Mouse (Mus musculus): ENCODE measurements around the gene Sfxn5. TPM values are rescaled to one million over a fixed set of nuclear protein-coding genes. Genes with fewer than 3 reads are reported as not detected.

Gene Sfxn5
- polyA plus RNA-seq, 1 experiment = 3.5 TPM

DNA sequence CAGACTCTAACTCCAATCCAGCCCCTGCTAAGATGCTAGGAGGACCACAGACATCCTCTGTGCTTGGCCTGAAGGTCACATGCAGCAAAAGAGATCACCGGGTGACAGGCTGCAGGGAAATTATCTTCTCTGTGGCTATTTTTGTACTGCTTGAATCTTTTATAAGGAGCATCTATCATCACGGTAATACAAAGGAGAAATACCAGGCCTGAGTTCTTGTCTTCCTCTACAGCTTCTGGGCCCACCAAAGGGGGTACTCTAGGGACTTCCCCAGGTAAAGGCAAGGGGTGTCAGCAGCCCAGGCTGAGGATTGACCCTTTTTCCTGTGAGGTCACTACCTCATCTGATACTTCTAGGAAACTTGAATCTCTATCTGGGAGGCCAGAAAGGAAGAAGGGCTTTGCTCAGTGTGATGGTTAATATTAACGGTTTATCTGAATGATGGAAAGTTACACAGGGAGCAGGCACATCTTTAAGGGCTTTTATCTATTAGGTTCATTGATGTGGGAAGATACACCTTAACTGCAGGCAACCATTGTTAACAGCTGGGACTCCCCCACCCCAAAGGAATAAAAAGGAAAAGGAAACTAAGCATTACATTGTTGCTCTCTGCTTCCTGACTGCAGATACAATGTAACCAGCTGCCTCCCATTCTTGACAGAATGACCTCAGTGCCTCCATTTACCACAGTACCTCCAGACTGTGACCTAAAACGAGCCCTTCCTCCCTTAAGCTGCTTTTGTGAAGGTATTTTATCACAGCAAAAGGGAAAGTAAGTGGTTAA, 23.7 kb upstream of the Sfxn5 start:
- Histone ChIP-seq H3K27me3 (ENCODE audit: control insufficient read depth, insufficient read depth, low read length) (no peaks in the 10 kb centered on the region), H3K4me1 (ENCODE audit: control insufficient read depth, insufficient read depth, insufficient read length) (no peaks in the 10 kb centered on the region; the same call in 1 of the 2 replicates), H3K36me3 (ENCODE audit: control insufficient read depth, insufficient read depth, low read length) (no peaks in the 10 kb centered on the region), H3K4me3 (ENCODE audit: extremely low read depth, insufficient read depth, insufficient read length) (no peak overlapping the region), H3K27ac (ENCODE audit: insufficient read depth, low read length) (no peak overlapping the region)
- whole genome bisulfite sequencing = 58% methylated on average over 4 of the region's 4 CpGs
- TF ChIP-seq POLR2A (IDR thresholded peaks at IDR 0.05; ENCODE audit: low read depth, low read length) (no peak), CTCF (IDR thresholded peaks at IDR 0.05; ENCODE audit: extremely low read depth, insufficient read depth, insufficient read length, insufficient replicate concordance) (no peak)
- no peak for DNase-seq (ENCODE audit: low read depth in 1 of 2, low spot score in 2 of 2)

- no peak for DNase-seq (ENCODE audit: low read depth in 1 of 2, low spot score in 2 of 2)
- WGBS = 99% methylated on average over 2 of the region's 2 CpGs
- TF ChIP-seq POLR2A (IDR thresholded peaks at IDR 0.05; ENCODE audit: low read depth, low read length) = no peak
- TF ChIP-seq CTCF (IDR thresholded peaks at IDR 0.05; ENCODE audit: extremely low read depth, insufficient read depth, insufficient read length, insufficient replicate concordance) = no peak
- Histone ChIP-seq H3K27ac (ENCODE audit: insufficient read depth, low read length) (no peak overlapping the region), H3K4me1 (ENCODE audit: control insufficient read depth, insufficient read depth, insufficient read length) (no peaks in the 10 kb centered on the region), H3K4me3 (ENCODE audit: extremely low read depth, insufficient read depth, insufficient read length) (no peak overlapping the region), H3K27me3 (ENCODE audit: control insufficient read depth, insufficient read depth, low read length) (no peaks in the 10 kb centered on the region), H3K36me3 (ENCODE audit: control insufficient read depth, insufficient read depth, low read length) (no peaks in the 10 kb centered on the region)
Observed at GRCm38 (mm10) chr6:85355753-85356152, 22.5 kb upstream of the Sfxn5 start.

- no peak for TF ChIP-seq CTCF (IDR thresholded peaks at IDR 0.05; ENCODE audit: extremely low read depth, insufficient read depth, insufficient read length, insufficient replicate concordance)
- TF ChIP-seq POLR2A (IDR thresholded peaks at IDR 0.05; ENCODE audit: low read depth, low read length) = no peak
- H3K36me3 ChIP-seq (ENCODE audit: control insufficient read depth, insufficient read depth, low read length) = no peaks in the 10 kb centered on the region
- H3K27me3 ChIP-seq (ENCODE audit: control insufficient read depth, insufficient read depth, low read length) = no peaks in the 10 kb centered on the region
- H3K4me3 ChIP-seq (ENCODE audit: extremely low read depth, insufficient read depth, insufficient read length) = no peak overlapping the region
- H3K27ac ChIP-seq (ENCODE audit: insufficient read depth, low read length) = no peak overlapping the region
- no peak for DNase-seq (ENCODE audit: low read depth in 1 of 2, low spot score in 2 of 2)
- H3K4me1 ChIP-seq (ENCODE audit: control insufficient read depth, insufficient read depth, insufficient read length) = no peaks in the 10 kb centered on the region
- WGBS = 91% methylated on average over 6 of the region's 6 CpGs
Observed at GRCm38 (mm10) chr6:85354709-85355108, 21.5 kb upstream of the Sfxn5 start.

GRCm38 (mm10) chr6:85353706-85354105, 20.5 kb upstream of the Sfxn5 start:
- Histone ChIP-seq H3K27me3 (ENCODE audit: control insufficient read depth, insufficient read depth, low read length) (no peaks in the 10 kb centered on the region), H3K27ac (ENCODE audit: insufficient read depth, low read length) (no peak overlapping the region), H3K4me1 (ENCODE audit: control insufficient read depth, insufficient read depth, insufficient read length) (no peaks in the 10 kb centered on the region), H3K4me3 (ENCODE audit: extremely low read depth, insufficient read depth, insufficient read length) (no peak overlapping the region), H3K36me3 (ENCODE audit: control insufficient read depth, insufficient read depth, low read length) (no peaks in the 10 kb centered on the region)
- TF ChIP-seq CTCF (IDR thresholded peaks at IDR 0.05; ENCODE audit: extremely low read depth, insufficient read depth, insufficient read length, insufficient replicate concordance) (no peak), POLR2A (IDR thresholded peaks at IDR 0.05; ENCODE audit: low read depth, low read length) (no peak)
- DNase-seq (ENCODE audit: low read depth in 1 of 2, low spot score in 2 of 2) = no peak
- WGBS = 70% methylated on average over 3 of the region's 3 CpGs

DNA sequence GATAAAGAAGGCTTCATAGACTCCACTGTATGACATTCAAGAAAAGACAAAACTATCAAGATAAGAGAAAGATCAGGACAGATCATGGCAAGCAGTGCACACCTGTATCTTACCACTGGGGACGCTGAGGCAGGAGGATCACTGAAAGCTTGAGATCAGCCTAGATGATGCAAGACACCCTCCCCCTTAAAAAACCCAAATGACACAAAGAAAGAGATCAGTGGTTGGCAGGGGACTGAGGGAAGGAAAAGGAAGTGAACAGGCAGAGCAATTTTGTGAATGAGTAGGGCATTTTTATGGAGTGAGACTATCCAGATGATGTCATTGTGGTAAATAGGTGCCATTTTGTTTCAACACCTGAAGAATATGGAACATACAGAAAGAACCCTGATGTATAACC, 16.9 kb upstream of the Sfxn5 start:
- no peak for DNase-seq (ENCODE audit: low read depth in 1 of 2, low spot score in 2 of 2)
- no peaks in the 10 kb centered on the region for H3K27me3 ChIP-seq (ENCODE audit: control insufficient read depth, insufficient read depth, low read length)
- no peaks in the 10 kb centered on the region for H3K4me1 ChIP-seq (ENCODE audit: control insufficient read depth, insufficient read depth, insufficient read length)
- H3K36me3 ChIP-seq (ENCODE audit: control insufficient read depth, insufficient read depth, low read length) = no peaks in the 10 kb centered on the region
- TF ChIP-seq POLR2A (IDR thresholded peaks at IDR 0.05; ENCODE audit: low read depth, low read length) (no peak), CTCF (IDR thresholded peaks at IDR 0.05; ENCODE audit: extremely low read depth, insufficient read depth, insufficient read length, insufficient replicate concordance) (no peak)
- H3K27ac ChIP-seq (ENCODE audit: insufficient read depth, low read length) = no peak overlapping the region
- 89% methylated on average over 1 of the region's 1 CpGs for WGBS
- H3K4me3 ChIP-seq (ENCODE audit: extremely low read depth, insufficient read depth, insufficient read length) = no peak overlapping the region

GRCm38 (mm10) chr6:85349246-85349645, 16.0 kb upstream of the Sfxn5 start:
- Histone ChIP-seq H3K36me3 (ENCODE audit: control insufficient read depth, insufficient read depth, low read length) (no peaks in the 10 kb centered on the region), H3K27ac (ENCODE audit: insufficient read depth, low read length) (no peak overlapping the region), H3K4me1 (ENCODE audit: control insufficient read depth, insufficient read depth, insufficient read length) (no peaks in the 10 kb centered on the region), H3K4me3 (ENCODE audit: extremely low read depth, insufficient read depth, insufficient read length) (no peak overlapping the region), H3K27me3 (ENCODE audit: control insufficient read depth, insufficient read depth, low read length) (no peaks in the 10 kb centered on the region)
- TF ChIP-seq POLR2A (IDR thresholded peaks at IDR 0.05; ENCODE audit: low read depth, low read length) (no peak), CTCF (IDR thresholded peaks at IDR 0.05; ENCODE audit: extremely low read depth, insufficient read depth, insufficient read length, insufficient replicate concordance) (no peak)
- WGBS = 80% methylated on average over 7 of the region's 7 CpGs
- DNase-seq (ENCODE audit: low read depth in 1 of 2, low spot score in 2 of 2) = no peak

GRCm38 (mm10) chr6:85348133-85348532, 14.9 kb upstream of the Sfxn5 start:
- no peaks in the 10 kb centered on the region for H3K36me3 ChIP-seq (ENCODE audit: control insufficient read depth, insufficient read depth, low read length)
- TF ChIP-seq POLR2A (IDR thresholded peaks at IDR 0.05; ENCODE audit: low read depth, low read length) (no peak), CTCF (IDR thresholded peaks at IDR 0.05; ENCODE audit: extremely low read depth, insufficient read depth, insufficient read length, insufficient replicate concordance) (no peak)
- H3K27me3 ChIP-seq (ENCODE audit: control insufficient read depth, insufficient read depth, low read length) = no peaks in the 10 kb centered on the region
- H3K4me1 ChIP-seq (ENCODE audit: control insufficient read depth, insufficient read depth, insufficient read length) = no peaks in the 10 kb centered on the region
- 91% methylated on average over 11 of the region's 11 CpGs for WGBS
- H3K4me3 ChIP-seq (ENCODE audit: extremely low read depth, insufficient read depth, insufficient read length) = no peak overlapping the region
- DNase-seq (ENCODE audit: low read depth in 1 of 2, low spot score in 2 of 2) = no peak
- no peak overlapping the region for H3K27ac ChIP-seq (ENCODE audit: insufficient read depth, low read length)

Measured in spleen, adult 2 months (tissue).